Mouse (Mus musculus): ENCODE data around the gene Zkscan6. TPM values are rescaled to one million over a fixed set of nuclear protein-coding genes. Genes with fewer than 3 reads are reported as not detected.

Gene Zkscan6
- polyA plus RNA-seq, 1 experiment, result 2.1 TPM

- no peaks in the 10 kb centered on the region for H3K36me3 ChIP-seq (ENCODE audit: control insufficient read depth, insufficient read depth, low read length)
- no peak for TF ChIP-seq CTCF (IDR thresholded peaks at IDR 0.05; ENCODE audit: extremely low read depth, insufficient read length, insufficient replicate concordance, low read depth, low read length)
- no peak for TF ChIP-seq POLR2A (IDR thresholded peaks at IDR 0.05; ENCODE audit: low read depth, low read length)
- no peaks in the 10 kb centered on the region for H3K27me3 ChIP-seq (ENCODE audit: control insufficient read depth, insufficient read depth, low read length)
- 28% methylated on average over 7 of the region's 7 CpGs for WGBS
- peak overlapping the region; percentile 96 for H3K27ac ChIP-seq (ENCODE audit: insufficient read depth, low read depth, low read length)
- H3K4me1 ChIP-seq (ENCODE audit: control insufficient read depth, insufficient read depth, insufficient read length, low read length), result no peaks in the 10 kb centered on the region; the same call in 1 of the 2 replicates
- peak overlapping the region; percentile 92 for H3K4me3 ChIP-seq (ENCODE audit: low read depth, low read length)
Measured at GRCm38 (mm10) chr11:65807601-65808000, 626 bp downstream of the Zkscan6 start.

- Histone ChIP-seq H3K36me3 (ENCODE audit: control insufficient read depth, insufficient read depth, low read length) (peaks cover 22% of the 10 kb centered on the region), H3K27me3 (ENCODE audit: control insufficient read depth, insufficient read depth, low read length) (no peaks in the 10 kb centered on the region), H3K4me3 (ENCODE audit: low read depth, low read length) (no peak overlapping the region), H3K27ac (ENCODE audit: insufficient read depth, low read depth, low read length) (no peak overlapping the region), H3K4me1 (ENCODE audit: control insufficient read depth, insufficient read depth, insufficient read length, low read length) (peaks cover 2% of the 10 kb centered on the region; the same call in 1 of the 2 replicates)
- 67% methylated on average over 5 of the region's 5 CpGs for whole genome bisulfite sequencing
- TF ChIP-seq CTCF (IDR thresholded peaks at IDR 0.05; ENCODE audit: extremely low read depth, insufficient read length, insufficient replicate concordance, low read depth, low read length), result no peak
- TF ChIP-seq POLR2A (IDR thresholded peaks at IDR 0.05; ENCODE audit: low read depth, low read length), result no peak
Measured at GRCm38 (mm10) chr11:65812088-65812487, 5.1 kb downstream of the Zkscan6 start.

- Histone ChIP-seq H3K36me3 (ENCODE audit: control insufficient read depth, insufficient read depth, low read length) (peaks cover 27% of the 10 kb centered on the region), H3K4me3 (ENCODE audit: low read depth, low read length) (no peak overlapping the region), H3K27ac (ENCODE audit: insufficient read depth, low read depth, low read length) (no peak overlapping the region), H3K27me3 (ENCODE audit: control insufficient read depth, insufficient read depth, low read length) (no peaks in the 10 kb centered on the region), H3K4me1 (ENCODE audit: control insufficient read depth, insufficient read depth, insufficient read length, low read length) (0 out of 2 replicates have a peak, but pooled peaks cover 2% of the 10 kb centered on the region)
- no peak for TF ChIP-seq POLR2A (IDR thresholded peaks at IDR 0.05; ENCODE audit: low read depth, low read length)
- TF ChIP-seq CTCF (IDR thresholded peaks at IDR 0.05; ENCODE audit: extremely low read depth, insufficient read length, insufficient replicate concordance, low read depth, low read length), result no peak
- WGBS, result 93% methylated on average over 9 of the region's 9 CpGs
Measured at GRCm38 (mm10) chr11:65814381-65814780, 7.4 kb downstream of the Zkscan6 start.

GRCm38 (mm10) chr11:65816237-65816636 is 9.3 kb downstream of the Zkscan6 start:
- no peaks in the 10 kb centered on the region for H3K27me3 ChIP-seq (ENCODE audit: control insufficient read depth, insufficient read depth, low read length)
- H3K4me3 ChIP-seq (ENCODE audit: low read depth, low read length), result no peak overlapping the region
- no peak for TF ChIP-seq POLR2A (IDR thresholded peaks at IDR 0.05; ENCODE audit: low read depth, low read length)
- no peak for TF ChIP-seq CTCF (IDR thresholded peaks at IDR 0.05; ENCODE audit: extremely low read depth, insufficient read length, insufficient replicate concordance, low read depth, low read length)
- peaks cover 33% of the 10 kb centered on the region for H3K36me3 ChIP-seq (ENCODE audit: control insufficient read depth, insufficient read depth, low read length)
- H3K27ac ChIP-seq (ENCODE audit: insufficient read depth, low read depth, low read length), result no peak overlapping the region
- 0 out of 2 replicates have a peak, but pooled peaks cover 4% of the 10 kb centered on the region for H3K4me1 ChIP-seq (ENCODE audit: control insufficient read depth, insufficient read depth, insufficient read length, low read length)
- 86% methylated on average over 6 of the region's 6 CpGs for WGBS

- H3K27me3 ChIP-seq (ENCODE audit: control insufficient read depth, insufficient read depth, low read length), result no peaks in the 10 kb centered on the region
- TF ChIP-seq POLR2A (IDR thresholded peaks at IDR 0.05; ENCODE audit: low read depth, low read length) (no peak), CTCF (IDR thresholded peaks at IDR 0.05; ENCODE audit: extremely low read depth, insufficient read length, insufficient replicate concordance, low read depth, low read length) (no peak)
- whole genome bisulfite sequencing, result 41% methylated on average over 1 of the region's 1 CpGs
- H3K27ac ChIP-seq (ENCODE audit: insufficient read depth, low read depth, low read length), result no peak overlapping the region
- H3K4me3 ChIP-seq (ENCODE audit: low read depth, low read length), result no peak overlapping the region
- peaks cover 47% of the 10 kb centered on the region for H3K36me3 ChIP-seq (ENCODE audit: control insufficient read depth, insufficient read depth, low read length)
- 0 out of 2 replicates have a peak, but pooled peaks cover 4% of the 10 kb centered on the region for H3K4me1 ChIP-seq (ENCODE audit: control insufficient read depth, insufficient read depth, insufficient read length, low read length)
Measured at GRCm38 (mm10) chr11:65818193-65818592, 11.2 kb downstream of the Zkscan6 start.

GRCm38 (mm10) chr11:65820280-65820679 is 13.3 kb downstream of the Zkscan6 start:
- peaks cover 55% of the 10 kb centered on the region for H3K36me3 ChIP-seq (ENCODE audit: control insufficient read depth, insufficient read depth, low read length)

GRCm38 (mm10) chr11:65820877-65821276 is 13.9 kb downstream of the Zkscan6 start:
- Histone ChIP-seq H3K27me3 (ENCODE audit: control insufficient read depth, insufficient read depth, low read length) (no peaks in the 10 kb centered on the region), H3K4me3 (ENCODE audit: low read depth, low read length) (no peak overlapping the region), H3K4me1 (ENCODE audit: control insufficient read depth, insufficient read depth, insufficient read length, low read length) (0 out of 2 replicates have a peak, but pooled peaks cover 4% of the 10 kb centered on the region), H3K27ac (ENCODE audit: insufficient read depth, low read depth, low read length) (no peak overlapping the region), H3K36me3 (ENCODE audit: control insufficient read depth, insufficient read depth, low read length) (peaks cover 52% of the 10 kb centered on the region)
- TF ChIP-seq CTCF (IDR thresholded peaks at IDR 0.05; ENCODE audit: extremely low read depth, insufficient read length, insufficient replicate concordance, low read depth, low read length) (peak; percentile 59; the same call in 1 of the 2 replicates), POLR2A (IDR thresholded peaks at IDR 0.05; ENCODE audit: low read depth, low read length) (no peak)
- WGBS, result 41% methylated on average over 7 of the region's 7 CpGs

More at GRCm38 (mm10) chr11:65820280-65820679, 13.3 kb downstream of the Zkscan6 start:
- Histone ChIP-seq H3K4me3 (ENCODE audit: low read depth, low read length) (no peak overlapping the region), H3K27me3 (ENCODE audit: control insufficient read depth, insufficient read depth, low read length) (no peaks in the 10 kb centered on the region), H3K4me1 (ENCODE audit: control insufficient read depth, insufficient read depth, insufficient read length, low read length) (0 out of 2 replicates have a peak, but pooled peaks cover 4% of the 10 kb centered on the region), H3K27ac (ENCODE audit: insufficient read depth, low read depth, low read length) (no peak overlapping the region)
- 73% methylated on average over 5 of the region's 5 CpGs for WGBS
- no peak for TF ChIP-seq CTCF (IDR thresholded peaks at IDR 0.05; ENCODE audit: extremely low read depth, insufficient read length, insufficient replicate concordance, low read depth, low read length)
- TF ChIP-seq POLR2A (IDR thresholded peaks at IDR 0.05; ENCODE audit: low read depth, low read length), result no peak

Data from small intestine, adult 2 months (tissue).